Mouse (Mus musculus): ENCODE results near the gene Shc1. TPM values are rescaled to one million over a fixed set of nuclear protein-coding genes. Genes with fewer than 3 reads are reported as not detected.

Shc1 gene
- total and polyA plus RNA-seq, 3 experiments, result 49.2 to 79.8 TPM; not detected in 1

GRCm38 (mm10) chr3:89373581-89374231, 44.5 kb upstream of the Shc1 start:
- Histone ChIP-seq H3K9me3 (replicated peaks; ENCODE audit: insufficient read depth, low read length) (no peaks in the 10 kb centered on the region), H3K27me3 (ENCODE audit: control insufficient read depth in 1 of 2, insufficient read depth in 2 of 2, low read length in 2 of 2) (peaks cover 0 to 3% of the 10 kb centered on the region in 2 experiments; a peak in 1 of 4 replicates), H3K36me3 (ENCODE audit: control insufficient read depth in 1 of 2, insufficient read depth in 2 of 2, low read length in 2 of 2) (peaks cover 0 to 4% of the 10 kb centered on the region in 2 experiments; a peak in 1 of 4 replicates), H3K4me1 (ENCODE audit: control insufficient read depth in 1 of 2, insufficient read depth in 2 of 2, low read length in 2 of 2) (peaks cover 0 to 9% of the 10 kb centered on the region in 2 experiments; a peak in 1 of 4 replicates), H3K9ac (ENCODE audit: control insufficient read depth, low read depth, low read length, poor library complexity, severe bottlenecking) (no peak overlapping the region), H3K4me3 (ENCODE audit: control insufficient read depth in 1 of 2, insufficient read depth in 1 of 2, low read depth in 2 of 2, low read length in 2 of 2) (no peak overlapping the region), H3K27ac (ENCODE audit: control insufficient read depth, low read depth, low read length) (no peak overlapping the region), H3K79me2 (ENCODE audit: control insufficient read depth, insufficient read depth, low read length, poor library complexity) (no peaks in the 10 kb centered on the region)
- DNase-seq (ENCODE audit: low read depth, low spot score), result no peak
- no peak for TF ChIP-seq GABPA (IDR thresholded peaks at IDR 0.05; ENCODE audit: low read depth, low read length)

- H3K4me3 ChIP-seq (ENCODE audit: control insufficient read depth in 1 of 2, insufficient read depth in 1 of 2, low read depth in 2 of 2, low read length in 2 of 2), result no peak overlapping the region
- no peaks in the 10 kb centered on the region for H3K79me2 ChIP-seq (ENCODE audit: control insufficient read depth, insufficient read depth, low read length, poor library complexity)
- no peak overlapping the region for H3K9ac ChIP-seq (ENCODE audit: control insufficient read depth, low read depth, low read length, poor library complexity, severe bottlenecking)
- no peaks in the 10 kb centered on the region for H3K9me3 ChIP-seq (replicated peaks; ENCODE audit: insufficient read depth, low read length)
- DNase-seq (ENCODE audit: low read depth, low spot score), result no peak
- H3K36me3 ChIP-seq (ENCODE audit: control insufficient read depth in 1 of 2, insufficient read depth in 2 of 2, low read length in 2 of 2), result peaks cover 0 to 4% of the 10 kb centered on the region in 2 experiments; a peak in 1 of 4 replicates
- H3K27ac ChIP-seq (ENCODE audit: control insufficient read depth, low read depth, low read length), result no peak overlapping the region
- peaks cover 0 to 9% of the 10 kb centered on the region in 2 experiments; a peak in 1 of 4 replicates for H3K4me1 ChIP-seq (ENCODE audit: control insufficient read depth in 1 of 2, insufficient read depth in 2 of 2, low read length in 2 of 2)
- H3K27me3 ChIP-seq (ENCODE audit: control insufficient read depth in 1 of 2, insufficient read depth in 2 of 2, low read length in 2 of 2), result no peaks in the 10 kb centered on the region
- TF ChIP-seq MAFK (IDR thresholded peaks at IDR 0.05; ENCODE audit: borderline replicate concordance, low read depth, low read length) (no peak), ZKSCAN1 (IDR thresholded peaks at IDR 0.05; ENCODE audit: low read depth, low read length) (no peak), TCF12 (IDR thresholded peaks at IDR 0.05; ENCODE audit: low read depth, low read length) (no peak), NELFE (IDR thresholded peaks at IDR 0.05; ENCODE audit: low read depth, low read length) (no peak), RAD21 (IDR thresholded peaks at IDR 0.05; ENCODE audit: low read depth, low read length) (no peak), CHD2 (IDR thresholded peaks at IDR 0.05; ENCODE audit: low read length) (no peak), ZC3H11A (IDR thresholded peaks at IDR 0.05; ENCODE audit: low read depth, low read length) (no peak), GATA1 (IDR thresholded peaks at IDR 0.05; ENCODE audit: low read depth, low read length) (no peak), ZNF384 (IDR thresholded peaks at IDR 0.05; ENCODE audit: low read depth, low read length) (no peak), GABPA (IDR thresholded peaks at IDR 0.05; ENCODE audit: low read depth, low read length) (no peak), POLR2AphosphoS2 (IDR thresholded peaks at IDR 0.05; ENCODE audit: low read length) (no peak), USF1 (IDR thresholded peaks at IDR 0.05; ENCODE audit: low read depth, low read length) (no peak), RCOR1 (IDR thresholded peaks at IDR 0.05; ENCODE audit: low read depth, low read length) (no peak), HCFC1 (IDR thresholded peaks at IDR 0.05; ENCODE audit: low read depth, low read length) (no peak), E2F4 (IDR thresholded peaks at IDR 0.05; ENCODE audit: borderline replicate concordance, low read depth, low read length) (no peak), ELF1 (IDR thresholded peaks at IDR 0.05; ENCODE audit: low read depth, low read length) (no peak), MXI1 (IDR thresholded peaks at IDR 0.05; ENCODE audit: low read depth, low read length) (no peak), UBTF (IDR thresholded peaks at IDR 0.05; ENCODE audit: borderline replicate concordance, insufficient read depth, low read depth, low read length) (no peak)
These were observed 40.4 kb upstream of the Shc1 start for GRCm38 (mm10) chr3:89377831-89378230.

Measured in MEL (cell line).